9 mouse cellular contexts compared by ENCODE assay signal in the genomic region with DNA sequence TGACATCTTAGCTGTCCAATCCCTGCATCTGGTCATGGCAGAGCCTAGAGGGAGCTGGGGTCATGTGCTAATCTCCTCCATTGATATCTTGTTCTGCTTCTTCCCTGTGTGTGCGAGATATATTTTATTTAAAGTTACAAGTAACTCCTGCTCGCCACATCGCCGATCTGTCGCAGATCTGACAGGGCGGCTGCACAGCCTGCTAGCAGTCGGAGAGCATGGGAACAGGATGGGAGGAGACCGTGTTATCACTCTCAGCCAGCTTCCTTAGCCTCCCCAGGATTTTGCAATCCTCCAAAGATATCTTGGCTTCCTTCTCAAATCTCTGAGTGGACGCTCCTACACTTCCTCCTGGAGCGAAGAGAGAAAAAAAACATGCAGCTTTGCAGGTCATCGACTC. TPM values are rescaled to one million over a fixed set of nuclear protein-coding genes. Genes with fewer than 3 reads are reported as not detected.
A peak's percentile ranks its signal among the peaks of the same experiment; 100 is the strongest.
DNase-seq lines count a peak whose midpoint lies in the region; ATAC-seq and TF ChIP-seq lines count a peak whose summit lies in the region.
"Had no signal": no experiment of that assay in that cellular context is flagged by ENCODE, and none has a peak within 500 bp of the region (broad histone marks: within the 10 kb centered on the region; RNA-seq: fewer than 3 reads in every experiment).

No protein-coding gene starts in this region.

- peak; percentile 33 for DNase-seq in MEL (ENCODE audit: low read depth, low spot score)
- DNase-seq in gastrocnemius, postnatal 14 days = peak; percentile 22
- DNase-seq in lung, embryonic 14.5 days = peak; percentile 51
- DNase-seq in thymus, postnatal 10 days (ENCODE audit: low spot score in 2 of 2) = no peak
- DNase-seq in hindbrain, embryonic 14.5 days (ENCODE audit: low spot score) = no peak
- DNase-seq in cerebellum, postnatal 10 days = no peak

- no peak overlapping the region for H3K9ac ChIP-seq in MEL (ENCODE audit: control insufficient read depth, low read depth, low read length, poor library complexity, severe bottlenecking)
- H3K9ac ChIP-seq in intestine, embryonic 16.5 days (ENCODE audit: low read depth, low read length) = no peak overlapping the region
- no peak overlapping the region; the same call in 1 of the 2 replicates for H3K9ac ChIP-seq in lung, embryonic 14.5 days
- H3K9ac ChIP-seq in hindbrain, embryonic 14.5 days = no peak overlapping the region
- H3K9ac ChIP-seq: limb, embryonic 15.5 days had no signal

- intact Hi-C loops in gastrocnemius, postnatal 14 days (cut with DNase I; ENCODE audit: low total_unique reads) = no loop called here

- 64% methylated on average over 11 of the region's 11 CpGs for WGBS in intestine, embryonic 16.5 days
- WGBS in lung, embryonic 14.5 days = 35% methylated on average over 11 of the region's 11 CpGs
- whole genome bisulfite sequencing in hindbrain, embryonic 14.5 days = 84% methylated on average over 11 of the region's 11 CpGs

- H3K4me3 ChIP-seq in MEL (ENCODE audit: control insufficient read depth in 1 of 2, insufficient read depth in 1 of 2, low read depth in 2 of 2, low read length in 2 of 2) = no peak overlapping the region
- no peak overlapping the region for H3K4me3 ChIP-seq in intestine, embryonic 16.5 days (ENCODE audit: low read length)
- H3K4me3 ChIP-seq in lung, embryonic 14.5 days (ENCODE audit: low read depth, low read length) = no peak overlapping the region; the same call in 1 of the 2 replicates
- H3K4me3 ChIP-seq in hindbrain, embryonic 14.5 days (replicated peaks; ENCODE audit: low read length) = no peak overlapping the region
- H3K4me3 ChIP-seq: limb, embryonic 15.5 days had no signal

- no peaks in the 10 kb centered on the region for H3K36me3 ChIP-seq in MEL (ENCODE audit: control insufficient read depth in 1 of 2, insufficient read depth in 2 of 2, low read length in 2 of 2)
- H3K36me3 ChIP-seq in intestine, embryonic 16.5 days (ENCODE audit: control insufficient read depth, insufficient read depth, low read length) = no peaks in the 10 kb centered on the region
- no peaks in the 10 kb centered on the region for H3K36me3 ChIP-seq in lung, embryonic 14.5 days (ENCODE audit: insufficient read depth)
- H3K36me3 ChIP-seq in hindbrain, embryonic 14.5 days (replicated peaks; ENCODE audit: control insufficient read depth, insufficient read depth) = no peaks in the 10 kb centered on the region
- H3K36me3 ChIP-seq: limb, embryonic 15.5 days had no signal

- H3K27ac ChIP-seq in MEL (ENCODE audit: control insufficient read depth, low read depth, low read length) = no peak overlapping the region
- no peak overlapping the region for H3K27ac ChIP-seq in intestine, embryonic 16.5 days (ENCODE audit: low read length)
- no peak overlapping the region for H3K27ac ChIP-seq in lung, embryonic 14.5 days (ENCODE audit: low read depth)
- no peak overlapping the region for H3K27ac ChIP-seq in hindbrain, embryonic 14.5 days
- H3K27ac ChIP-seq: limb, embryonic 15.5 days had no signal

- H3K4me1 ChIP-seq in MEL (ENCODE audit: control insufficient read depth in 1 of 2, insufficient read depth in 2 of 2, low read length in 2 of 2) = no peaks in the 10 kb centered on the region
- H3K4me1 ChIP-seq in intestine, embryonic 16.5 days (ENCODE audit: control insufficient read depth, insufficient read depth, low read length) = no peaks in the 10 kb centered on the region
- H3K4me1 ChIP-seq in lung, embryonic 14.5 days (ENCODE audit: insufficient read depth) = no peaks in the 10 kb centered on the region
- H3K4me1 ChIP-seq in hindbrain, embryonic 14.5 days (replicated peaks; ENCODE audit: control insufficient read depth, insufficient read depth, low read length) = no peaks in the 10 kb centered on the region
- H3K4me1 ChIP-seq: limb, embryonic 15.5 days had no signal

- peak; percentile 33 to 54; a peak in 3 of 4 replicates for TF ChIP-seq EP300 in MEL (IDR thresholded peaks at IDR 0.05; ENCODE audit: low read depth in 1 of 2, low read length in 2 of 2)

- TF ChIP-seq CTCF in MEL (IDR thresholded peaks at IDR 0.05 in 2 of 3, conservative IDR thresholded peaks at IDR 0.05 in 1 of 3; ENCODE audit: control insufficient read depth in 1 of 3, insufficient read depth in 1 of 3, low read depth in 2 of 3, low read length in 3 of 3, poor library complexity in 1 of 3, severe bottlenecking in 1 of 3) = no peak
- TF ChIP-seq CTCF in lung, embryonic 14.5 days (IDR thresholded peaks at IDR 0.05; ENCODE audit: low read depth) = no peak

- H3K27me3 ChIP-seq in MEL (ENCODE audit: control insufficient read depth in 1 of 2, insufficient read depth in 2 of 2, low read length in 2 of 2) = no peaks in the 10 kb centered on the region
- no peaks in the 10 kb centered on the region for H3K27me3 ChIP-seq in intestine, embryonic 16.5 days (replicated peaks; ENCODE audit: control insufficient read depth, insufficient read depth, low read length)
- H3K27me3 ChIP-seq in lung, embryonic 14.5 days (ENCODE audit: insufficient read depth, low read length) = no peaks in the 10 kb centered on the region
- H3K27me3 ChIP-seq in hindbrain, embryonic 14.5 days (ENCODE audit: control insufficient read depth, insufficient read depth, low read length) = no peaks in the 10 kb centered on the region
- H3K27me3 ChIP-seq: limb, embryonic 15.5 days had no signal

- TF ChIP-seq RAD21 in MEL (IDR thresholded peaks at IDR 0.05; ENCODE audit: low read depth, low read length) = no peak

- no peaks in the 10 kb centered on the region for H3K9me3 ChIP-seq in MEL (replicated peaks; ENCODE audit: insufficient read depth, low read length)
- H3K9me3 ChIP-seq in intestine, embryonic 16.5 days (ENCODE audit: control insufficient read depth, low read length) = no peaks in the 10 kb centered on the region
- H3K9me3 ChIP-seq in lung, embryonic 14.5 days (ENCODE audit: low read depth, low read length) = no peaks in the 10 kb centered on the region
- H3K9me3 ChIP-seq in hindbrain, embryonic 14.5 days (ENCODE audit: control insufficient read depth, low read length) = no peaks in the 10 kb centered on the region
- H3K9me3 ChIP-seq: limb, embryonic 15.5 days had no signal

- no peak overlapping the region for H3K4me2 ChIP-seq in intestine, embryonic 16.5 days (ENCODE audit: low read depth, low read length)
- peak overlapping the region; percentile 43 for H3K4me2 ChIP-seq in lung, embryonic 14.5 days
- H3K4me2 ChIP-seq in hindbrain, embryonic 14.5 days (replicated peaks) = no peak overlapping the region
- H3K4me2 ChIP-seq: limb, embryonic 15.5 days had no signal

- H3K79me2 ChIP-seq in MEL (ENCODE audit: control insufficient read depth, insufficient read depth, low read length, poor library complexity) = no peaks in the 10 kb centered on the region

- no peak for TF ChIP-seq POLR2A in MEL (IDR thresholded peaks at IDR 0.05; ENCODE audit: control insufficient read depth in 1 of 2, insufficient read depth in 1 of 2, low read depth in 1 of 2, low read length in 2 of 2, poor library complexity in 1 of 2)

- peak; percentile 53; the same call in 1 of the 2 replicates for ATAC-seq in intestine, embryonic 16.5 days
- peak; percentile 66; the same call in 1 of the 2 replicates for ATAC-seq in lung, embryonic 14.5 days (ENCODE audit: insufficient read depth)
- no peak for ATAC-seq in hindbrain, embryonic 14.5 days (ENCODE audit: low FRiP score)
- no peak for ATAC-seq in cerebellum, adult (ENCODE audit: insufficient number of reproducible peaks, low FRiP score, low TSS enrichment)

TF ChIP-seq in MEL, 35 proteins besides CTCF, POLR2A, EP300 and RAD21:
- TF ChIP-seq GATA1 (IDR thresholded peaks at IDR 0.05; ENCODE audit: low read depth, low read length) (0 out of 2 replicates have a peak, but pooled peaks have one; percentile 26), USF1 (IDR thresholded peaks at IDR 0.05; ENCODE audit: low read depth, low read length) (peak; percentile 13; the same call in 1 of the 2 replicates), RCOR1 (IDR thresholded peaks at IDR 0.05; ENCODE audit: low read depth, low read length) (peak; percentile 40; the same call in 1 of the 2 replicates), JUND (IDR thresholded peaks at IDR 0.05; ENCODE audit: low read depth, low read length) (no peak), HCFC1 (IDR thresholded peaks at IDR 0.05; ENCODE audit: low read depth, low read length) (no peak), TCF12 (IDR thresholded peaks at IDR 0.05; ENCODE audit: low read depth, low read length) (peak; percentile 37; the same call in 1 of the 2 replicates), KAT2A (conservative IDR thresholded peaks at IDR 0.05; ENCODE audit: low read depth, low read length) (no peak), TAL1 (IDR thresholded peaks at IDR 0.05; ENCODE audit: low read length) (peak; percentile 42), CHD2 (IDR thresholded peaks at IDR 0.05; ENCODE audit: low read length) (no peak)
TF ChIP-seq in MEL: peak in this region for 5.

RNA-seq across cellular contexts. Expression of gene Icos, which starts 17.3 kb away (rescaled TPM):
- not detected in 2 replicates for total RNA-seq in MEL (2012; rRNA removed)
- polyA plus RNA-seq in MEL (2012; ENCODE audit: insufficient read depth in 1 of 2, insufficient read length in 2 of 2, low read depth in 1 of 2, low replicate concordance in 2 of 2, missing spikeins in 1 of 2) = not detected
- total RNA-seq in gastrocnemius, postnatal 14 days (2021) = under 1 TPM; 0.11 to 0.31 TPM
- polyA plus RNA-seq in intestine, embryonic 16.5 days (2015; fragmentation: Nextera tagmentation; extraction: Ambion mirVana) = 0.73 and 1.2 TPM in 2 replicates
- 0.05 TPM in 1 of 2 replicates, not detected in the other for polyA plus RNA-seq in lung, embryonic 14.5 days (2014; fragmentation: Nextera tagmentation; extraction: Ambion mirVana)
- 0.10 and 0.19 TPM in 2 replicates for polyA plus RNA-seq in hindbrain, embryonic 14.5 days (2014; fragmentation: Nextera tagmentation; extraction: Ambion mirVana)

Comparison
In these comparisons a context has a peak if more than half of its experiments do, and no peak if none do; other contexts are left out.
1. DNase-seq: peak in MEL (single experiment), gastrocnemius, postnatal 14 days (single experiment) and lung, embryonic 14.5 days (single experiment); none in thymus, postnatal 10 days (0 of 2), hindbrain, embryonic 14.5 days (single experiment) and cerebellum, postnatal 10 days (0 of 2).
2. ATAC-seq: peak in intestine, embryonic 16.5 days (single experiment) and lung, embryonic 14.5 days (single experiment); none in hindbrain, embryonic 14.5 days (single experiment) and cerebellum, adult (single experiment).